ENCODE assay signal across 13 mouse cellular contexts in genomic region chr8:108536911-108537351, GRCm38 (mm10).
DNase-seq lines count a peak whose midpoint lies in the region; ATAC-seq lines count a peak whose summit lies in the region.
"Had no signal": no experiment of that assay in that cellular context is flagged by ENCODE, and none has a peak within 500 bp of the region (broad histone marks: within the 10 kb centered on the region; RNA-seq: fewer than 3 reads in every experiment).

No protein-coding gene starts in this region.

- ATAC-seq in frontal cortex, adult (ENCODE audit: low TSS enrichment) = peak; percentile 45; the same call in 1 of the 2 replicates
- peak; percentile 51 for ATAC-seq in forebrain, embryonic 14.5 days
- ATAC-seq: intestine, embryonic 16.5 days; Patski had no signal

- peak overlapping the region; percentile 68 for H3K27ac ChIP-seq in forebrain, embryonic 14.5 days (ENCODE audit: low read depth, low read length)
- H3K27ac ChIP-seq: embryonic facial prominence, embryonic 12.5 days had no signal

- peak overlapping the region; percentile 46 for H3K9ac ChIP-seq in forebrain, embryonic 14.5 days (ENCODE audit: low read length)
- H3K9ac ChIP-seq: embryonic facial prominence, embryonic 12.5 days had no signal

- peak overlapping the region; percentile 59 for H3K4me2 ChIP-seq in forebrain, embryonic 14.5 days (ENCODE audit: low read length)
- H3K4me2 ChIP-seq: embryonic facial prominence, embryonic 12.5 days had no signal

- no peaks in the 10 kb centered on the region for H3K27me3 ChIP-seq in forebrain, embryonic 14.5 days (replicated peaks; ENCODE audit: control insufficient read depth, insufficient read depth, low read length)
- H3K27me3 ChIP-seq: embryonic facial prominence, embryonic 12.5 days had no signal

- H3K9me3 ChIP-seq in forebrain, embryonic 14.5 days (replicated peaks; ENCODE audit: control insufficient read depth, low read length) = no peaks in the 10 kb centered on the region
- H3K9me3 ChIP-seq: embryonic facial prominence, embryonic 12.5 days had no signal

- no peak for DNase-seq in frontal cortex, postnatal 14 days (ENCODE audit: low spot score in 2 of 2)
- peak; percentile 94 for DNase-seq in forebrain, embryonic 14.5 days (ENCODE audit: low spot score)
- DNase-seq in layer of hippocampus, postnatal 10 days (ENCODE audit: low spot score in 2 of 2) = peak; percentile 19 to 25
- peak; percentile 79 for DNase-seq in retina, postnatal 1 day
- no peak for DNase-seq in adrenal gland, postnatal 14 days
- no peak for DNase-seq in spleen, postnatal 14 days (ENCODE audit: low spot score in 2 of 2)
- no peak for DNase-seq in thymus, postnatal 25 days
- DNase-seq: gastrocnemius, postnatal 25 days; lung, postnatal 10 days had no signal

- H3K4me3 ChIP-seq in forebrain, embryonic 14.5 days (ENCODE audit: low read depth, low read length) = peak overlapping the region; percentile 24
- H3K4me3 ChIP-seq: embryonic facial prominence, embryonic 12.5 days had no signal

- whole genome bisulfite sequencing in forebrain, embryonic 14.5 days = 15% methylated on average over 15 of the region's 15 CpGs

- H3K36me3 ChIP-seq in forebrain, embryonic 14.5 days (ENCODE audit: control insufficient read depth, insufficient read depth, low read length) = no peaks in the 10 kb centered on the region
- H3K36me3 ChIP-seq: embryonic facial prominence, embryonic 12.5 days had no signal

- peaks cover 35% of the 10 kb centered on the region for H3K4me1 ChIP-seq in forebrain, embryonic 14.5 days (ENCODE audit: control insufficient read depth, insufficient read depth, low read length)
- H3K4me1 ChIP-seq: embryonic facial prominence, embryonic 12.5 days had no signal

Comparison
In these comparisons a context has a peak if more than half of its experiments do, and no peak if none do; other contexts are left out.
1. DNase-seq: peak in forebrain, embryonic 14.5 days (single experiment), layer of hippocampus, postnatal 10 days (2 of 2) and retina, postnatal 1 day (single experiment); none in frontal cortex, postnatal 14 days (0 of 2), adrenal gland, postnatal 14 days (single experiment), spleen, postnatal 14 days (0 of 2) and thymus, postnatal 25 days (single experiment).